8 mouse cellular contexts compared by ENCODE assay signal in genomic region chr13:111725165-111726077, GRCm38 (mm10). TPM values are rescaled to one million over a fixed set of nuclear protein-coding genes. Genes with fewer than 3 reads are reported as not detected.
DNase-seq lines count a peak whose midpoint lies in the region; ATAC-seq and TF ChIP-seq lines count a peak whose summit lies in the region.

No protein-coding gene starts in this region.

- H3K4me1 ChIP-seq in forebrain, embryonic 10.5 days: peaks cover 16% of the 10 kb centered on the region
- no peaks in the 10 kb centered on the region; the same call in 1 of the 2 replicates for H3K4me1 ChIP-seq in heart, embryonic 15.5 days (replicated peaks)
- H3K4me1 ChIP-seq in liver, embryonic 14.5 days (replicated peaks; ENCODE audit: control insufficient read depth in 2 of 2, insufficient read depth in 2 of 2, low read length in 1 of 2): peaks cover 8% of the 10 kb centered on the region in 2 experiments; a peak in 3 of 4 replicates
- H3K4me1 ChIP-seq in neural tube, embryonic 11.5 days (ENCODE audit: control insufficient read depth, insufficient read depth, low read length): no peaks in the 10 kb centered on the region; the same call in 1 of the 2 replicates
- no peaks in the 10 kb centered on the region for H3K4me1 ChIP-seq in stomach, postnatal 0 days (replicated peaks; ENCODE audit: control insufficient read depth, insufficient read depth)

- peaks cover 1% of the 10 kb centered on the region for H3K36me3 ChIP-seq in forebrain, embryonic 10.5 days (replicated peaks)
- H3K36me3 ChIP-seq in heart, embryonic 15.5 days: no peaks in the 10 kb centered on the region
- H3K36me3 ChIP-seq in liver, embryonic 14.5 days (replicated peaks; ENCODE audit: control insufficient read depth, insufficient read depth, low read depth): no peaks in the 10 kb centered on the region
- H3K36me3 ChIP-seq in neural tube, embryonic 11.5 days (ENCODE audit: control insufficient read depth, insufficient read depth, low read length): no peaks in the 10 kb centered on the region
- no peaks in the 10 kb centered on the region for H3K36me3 ChIP-seq in stomach, postnatal 0 days (ENCODE audit: control insufficient read depth, insufficient read depth, low read length)

- peak; percentile 99 for ATAC-seq in heart, embryonic 15.5 days (replicated peaks; ENCODE audit: insufficient number of reproducible peaks, insufficient read depth, low FRiP score, low read depth)
- ATAC-seq in liver, embryonic 14.5 days (ENCODE audit: insufficient read depth): peak; percentile 98
- ATAC-seq in neural tube, embryonic 11.5 days (ENCODE audit: insufficient read depth, low FRiP score, low TSS enrichment): peak; percentile 99
- peak; percentile 100 for ATAC-seq in stomach, postnatal 0 days (ENCODE audit: low FRiP score, low TSS enrichment)

- DNase-seq in CD8-positive naive resting alpha-beta T cell, adult 2 months (ENCODE audit: low read depth in 2 of 2, low spot score in 2 of 2): peak; percentile 91 to 95
- peak; percentile 98 for DNase-seq in c-Kit-positive CD71-negative TER-119-negative erythroid progenitor cells, embryonic 14.5 days (ENCODE audit: low read depth)
- peak; percentile 99 for DNase-seq in forebrain, embryonic 10.5 days (ENCODE audit: extremely low spot score, low spot score)
- peak; percentile 98 to 99 for DNase-seq in kidney, postnatal 25 days
- peak; percentile 95 to 98 (median 97) for DNase-seq in liver, embryonic 14.5 days (ENCODE audit: low read depth in 3 of 3, low spot score in 3 of 3)
- DNase-seq in neural tube, embryonic 11.5 days (ENCODE audit: low spot score): peak; percentile 99
- DNase-seq in stomach, postnatal 0 days (ENCODE audit: low spot score): peak; percentile 99

- WGBS in forebrain, embryonic 10.5 days: under 1% methylated on average over 65 of the region's 65 CpGs
- under 1% methylated on average over 65 of the region's 65 CpGs for WGBS in heart, embryonic 15.5 days
- WGBS in liver, embryonic 14.5 days (ENCODE audit: insufficient replicate concordance): under 1% methylated on average over 65 of the region's 65 CpGs
- under 1% methylated on average over 65 of the region's 65 CpGs for whole genome bisulfite sequencing in neural tube, embryonic 11.5 days
- WGBS in stomach, postnatal 0 days: under 1% methylated on average over 60 of the region's 65 CpGs

- H3K4me2 ChIP-seq in heart, embryonic 15.5 days: peak overlapping the region; percentile 87
- peak overlapping the region; percentile 87 for H3K4me2 ChIP-seq in liver, embryonic 14.5 days (ENCODE audit: low read depth)
- H3K4me2 ChIP-seq in neural tube, embryonic 11.5 days (ENCODE audit: low read depth): peak overlapping the region; percentile 85
- H3K4me2 ChIP-seq in stomach, postnatal 0 days (replicated peaks; ENCODE audit: low read depth): peak overlapping the region; percentile 84

- no peaks in the 10 kb centered on the region for H3K27me3 ChIP-seq in forebrain, embryonic 10.5 days (ENCODE audit: poor library complexity, severe bottlenecking)
- H3K27me3 ChIP-seq in heart, embryonic 15.5 days: no peaks in the 10 kb centered on the region
- no peaks in the 10 kb centered on the region for H3K27me3 ChIP-seq in liver, embryonic 14.5 days (ENCODE audit: control insufficient read depth, insufficient read depth, low read length)
- no peaks in the 10 kb centered on the region for H3K27me3 ChIP-seq in neural tube, embryonic 11.5 days (ENCODE audit: control insufficient read depth, insufficient read depth, low read length)
- H3K27me3 ChIP-seq in stomach, postnatal 0 days (ENCODE audit: control insufficient read depth, insufficient read depth, low read length): no peaks in the 10 kb centered on the region

- H3K4me3 ChIP-seq in forebrain, embryonic 10.5 days: peak overlapping the region; percentile 74
- H3K4me3 ChIP-seq in heart, embryonic 15.5 days: peak overlapping the region; percentile 69
- H3K4me3 ChIP-seq in liver, embryonic 14.5 days (ENCODE audit: insufficient read depth in 1 of 2, low read depth in 2 of 2, low read length in 2 of 2): peak overlapping the region; percentile 74 to 87
- H3K4me3 ChIP-seq in neural tube, embryonic 11.5 days (ENCODE audit: low read depth, low read length): peak overlapping the region; percentile 59
- peak overlapping the region; percentile 68 for H3K4me3 ChIP-seq in stomach, postnatal 0 days (ENCODE audit: low read depth, low read length)

- no peak; the same call in 1 of the 2 replicates for TF ChIP-seq CTCF in liver, embryonic 14.5 days (IDR thresholded peaks at IDR 0.05; ENCODE audit: low read depth)
- TF ChIP-seq CTCF in stomach, postnatal 0 days (IDR thresholded peaks at IDR 0.05; ENCODE audit: low read depth): peak; percentile 23; the same call in 1 of the 2 replicates

- TF ChIP-seq EP300 in liver, embryonic 14.5 days (IDR thresholded peaks at IDR 0.05; ENCODE audit: low read depth): no peak
- no peak for TF ChIP-seq EP300 in stomach, postnatal 0 days (optimal IDR thresholded peaks at IDR 0.05)

- H3K27ac ChIP-seq in forebrain, embryonic 10.5 days: peak overlapping the region; percentile 87
- peak overlapping the region; percentile 93 for H3K27ac ChIP-seq in heart, embryonic 15.5 days
- peak overlapping the region; percentile 84 for H3K27ac ChIP-seq in liver, embryonic 14.5 days
- H3K27ac ChIP-seq in neural tube, embryonic 11.5 days (ENCODE audit: low read depth, low read length): 0 out of 2 replicates have a peak overlapping the region, but pooled peaks have one; percentile 34
- H3K27ac ChIP-seq in stomach, postnatal 0 days (replicated peaks): peak overlapping the region; percentile 90

- H3K9ac ChIP-seq in heart, embryonic 15.5 days: peak overlapping the region; percentile 65
- H3K9ac ChIP-seq in liver, embryonic 14.5 days (replicated peaks): peak overlapping the region; percentile 78
- H3K9ac ChIP-seq in neural tube, embryonic 11.5 days (ENCODE audit: low read length): peak overlapping the region; percentile 60
- H3K9ac ChIP-seq in stomach, postnatal 0 days (ENCODE audit: low read length): peak overlapping the region; percentile 69

- peaks cover 13% of the 10 kb centered on the region for H3K9me3 ChIP-seq in forebrain, embryonic 10.5 days
- 0 out of 2 replicates have a peak, but pooled peaks cover 4% of the 10 kb centered on the region for H3K9me3 ChIP-seq in heart, embryonic 15.5 days (replicated peaks)
- peaks cover 8% of the 10 kb centered on the region for H3K9me3 ChIP-seq in liver, embryonic 14.5 days (ENCODE audit: control insufficient read depth, low read length)
- 0 out of 2 replicates have a peak, but pooled peaks cover 3% of the 10 kb centered on the region for H3K9me3 ChIP-seq in neural tube, embryonic 11.5 days (ENCODE audit: control insufficient read depth, low read length)
- no peaks in the 10 kb centered on the region for H3K9me3 ChIP-seq in stomach, postnatal 0 days (ENCODE audit: control insufficient read depth, low read length)

RNA-seq across cellular contexts. Expression of gene Mier3, which starts 44.6 kb away (rescaled TPM):
- 18.7 and 19.7 TPM in 2 replicates for polyA plus RNA-seq in forebrain, embryonic 10.5 days (2016; fragmentation: Nextera tagmentation; extraction: Ambion mirVana)
- polyA plus RNA-seq in heart, embryonic 15.5 days (2015; fragmentation: Nextera tagmentation; extraction: Ambion mirVana): 12.0 and 13.7 TPM in 2 replicates
- polyA plus RNA-seq in liver, embryonic 14.5 days (2012; rRNA removed): 7.2 and 7.8 TPM in 2 replicates
- polyA plus RNA-seq in liver, embryonic 14.5 days (2014; fragmentation: Nextera tagmentation; extraction: Ambion mirVana): 16.5 and 17.7 TPM in 2 replicates
- polyA plus RNA-seq in neural tube, embryonic 11.5 days (2014; fragmentation: Nextera tagmentation; extraction: Ambion mirVana): 24.9 and 26.8 TPM in 2 replicates
- 10.6 and 12.0 TPM in 2 replicates for polyA plus RNA-seq in stomach, postnatal 0 days (2015; fragmentation: Nextera tagmentation; extraction: Ambion mirVana)

Comparison
In these comparisons a context has a peak if more than half of its experiments do, and no peak if none do; other contexts are left out.
1. Peak in every context shown above with its lines: DNase-seq, ATAC-seq, H3K4me3 ChIP-seq and H3K27ac ChIP-seq.
2. H3K27ac ChIP-seq: peak in every context shown above with its lines; median percentile 93 in heart, embryonic 15.5 days; 90 in stomach, postnatal 0 days; 87 in forebrain, embryonic 10.5 days; 84 in liver, embryonic 14.5 days; 34 in neural tube, embryonic 11.5 days.